Mouse (Mus musculus) stomach, embryonic 16.5 days (tissue): ENCODE results near the gene Rarb. TPM values are rescaled to one million over a fixed set of nuclear protein-coding genes. Genes with fewer than 3 reads are reported as not detected.

Source experiments
- ATAC-seq: fragments of 200-750 bp; cut with Nextera tagmentation; 2 replicates; pipeline ENCODE4 v1.8.0; 2017; ENCODE audit warnings: moderate number of reproducible peaks, moderate TSS enrichment; ENCODE audit not compliant: insufficient read depth, low FRiP score
- H3K27ac ChIP-seq: fragments of 300-500 bp; sonication (generic); 2 replicates; pipeline ENCODE4 v1.5.1; 2014; ENCODE audit warnings: low read length
- H3K27me3 ChIP-seq: fragments of 300-500 bp; sonication (generic); 2 replicates; pipeline ENCODE4 v1.6.1; 2014; ENCODE audit warnings: low read length, control low read depth, mixed read lengths; ENCODE audit not compliant: control insufficient read depth, insufficient read depth
- H3K36me3 ChIP-seq: fragments of 300-500 bp; sonication (generic); 2 replicates; pipeline ENCODE4 v1.6.1; 2014; ENCODE audit warnings: low read length; ENCODE audit not compliant: control insufficient read depth, insufficient read depth
- H3K4me1 ChIP-seq: fragments of 300-500 bp; sonication (generic); 2 replicates; pipeline ENCODE4 v1.6.1; 2014; ENCODE audit warnings: low read length, control low read depth, mixed read lengths; ENCODE audit not compliant: control insufficient read depth, insufficient read depth
- H3K4me2 ChIP-seq: fragments of 300-500 bp; sonication (generic); 2 replicates; pipeline ENCODE4 v1.6.1; 2014; ENCODE audit warnings: low read depth, low read length, mixed read lengths
- H3K4me3 ChIP-seq: fragments of 300-500 bp; sonication (generic); replicated peaks from 2 replicates; pipeline ENCODE4 v1.5.1; 2014; ENCODE audit warnings: mild to moderate bottlenecking, low read length
- H3K9ac ChIP-seq: fragments of 300-500 bp; sonication (generic); 2 replicates; pipeline ENCODE4 v1.6.1; 2014; ENCODE audit warnings: low read length
- H3K9me3 ChIP-seq: fragments of 300-500 bp; sonication (generic); replicated peaks from 2 replicates; pipeline ENCODE4 v1.6.1; 2016; ENCODE audit warnings: low read length, control low read depth; ENCODE audit not compliant: control insufficient read depth
- WGBS: fragments of 180-500 bp; shearing (Covaris S2); extraction: QIAGEN DNeasy Blood & Tissue Kit; methylation state at CpG from one replicate; pipeline ENCODE4 v1.1.7; 2014; 5-methylcytosine and 5-hydroxymethylcytosine counted together
- polyA plus RNA-seq: library from polyadenylated mRNA; unstranded; fragments of >200 nt; fragmentation: Nextera tagmentation; extraction: Ambion mirVana; gene quantifications from 2 replicates; pipeline ENCODE4 v1.2.1, GENCODE M21; 2015

The Rarb gene
- polyA plus RNA-seq, 1 experiment from 2014 or later, result 17.9 TPM

- no peak overlapping the region for H3K4me3 ChIP-seq
- H3K9me3 ChIP-seq, result no peaks in the 10 kb centered on the region
- ATAC-seq, result no peak
- H3K27me3 ChIP-seq, result no peaks in the 10 kb centered on the region
- no peak overlapping the region for H3K9ac ChIP-seq
- no peak overlapping the region for H3K4me2 ChIP-seq
- H3K4me1 ChIP-seq, result no peaks in the 10 kb centered on the region
- H3K36me3 ChIP-seq, result no peaks in the 10 kb centered on the region
- no peak overlapping the region for H3K27ac ChIP-seq
Measured at GRCm38 (mm10) chr14:16613975-16614374, 205.0 kb downstream of the Rarb start.

- Histone ChIP-seq H3K4me1 (no peaks in the 10 kb centered on the region), H3K36me3 (no peaks in the 10 kb centered on the region), H3K27ac (no peak overlapping the region), H3K9ac (no peak overlapping the region), H3K27me3 (no peaks in the 10 kb centered on the region), H3K9me3 (no peaks in the 10 kb centered on the region), H3K4me3 (no peak overlapping the region), H3K4me2 (no peak overlapping the region)
- no peak for ATAC-seq
Measured at GRCm38 (mm10) chr14:16605480-16605879, 213.5 kb downstream of the Rarb start.

- 25% methylated on average over 8 of the region's 8 CpGs for WGBS
- ATAC-seq, result no peak
Measured at GRCm38 (mm10) chr14:16604469-16605064, 214.4 kb downstream of the Rarb start.

GRCm38 (mm10) chr14:16603040-16603590, 215.8 kb downstream of the Rarb start:
- WGBS, result 22% methylated on average over 5 of the region's 5 CpGs
- ATAC-seq, result no peak
- Histone ChIP-seq H3K4me3 (no peak overlapping the region), H3K27ac (no peak overlapping the region), H3K9me3 (no peaks in the 10 kb centered on the region), H3K4me1 (0 out of 2 replicates have a peak, but pooled peaks cover 4% of the 10 kb centered on the region), H3K27me3 (no peaks in the 10 kb centered on the region), H3K9ac (no peak overlapping the region), H3K36me3 (no peaks in the 10 kb centered on the region), H3K4me2 (no peak overlapping the region)

More at GRCm38 (mm10) chr14:16604469-16605064, 214.4 kb downstream of the Rarb start:
- Histone ChIP-seq H3K36me3 (no peaks in the 10 kb centered on the region), H3K4me3 (no peak overlapping the region), H3K9me3 (no peaks in the 10 kb centered on the region), H3K4me2 (no peak overlapping the region), H3K4me1 (no peaks in the 10 kb centered on the region), H3K27me3 (no peaks in the 10 kb centered on the region), H3K9ac (no peak overlapping the region), H3K27ac (no peak overlapping the region)

- WGBS, result 68% methylated on average over 7 of the region's 7 CpGs
- H3K36me3 ChIP-seq, result no peaks in the 10 kb centered on the region
- no peak for ATAC-seq
Measured at GRCm38 (mm10) chr14:16599224-16599623, 219.7 kb downstream of the Rarb start.

GRCm38 (mm10) chr14:16598074-16598501, 220.9 kb downstream of the Rarb start:
- ATAC-seq, result peak; percentile 29; the same call in 1 of the 2 replicates
- Histone ChIP-seq H3K27ac (no peak overlapping the region), H3K4me1 (peaks cover 7% of the 10 kb centered on the region; the same call in 1 of the 2 replicates), H3K27me3 (no peaks in the 10 kb centered on the region), H3K4me2 (no peak overlapping the region), H3K9me3 (no peaks in the 10 kb centered on the region), H3K4me3 (no peak overlapping the region), H3K36me3 (no peaks in the 10 kb centered on the region), H3K9ac (no peak overlapping the region)
- 31% methylated on average over 4 of the region's 4 CpGs for WGBS

More at GRCm38 (mm10) chr14:16599224-16599623, 219.7 kb downstream of the Rarb start:
- no peak overlapping the region for H3K9ac ChIP-seq
- H3K9me3 ChIP-seq, result no peaks in the 10 kb centered on the region
- peaks cover 7% of the 10 kb centered on the region; the same call in 1 of the 2 replicates for H3K4me1 ChIP-seq
- no peak overlapping the region for H3K4me3 ChIP-seq
- no peak overlapping the region for H3K27ac ChIP-seq
- no peaks in the 10 kb centered on the region for H3K27me3 ChIP-seq
- H3K4me2 ChIP-seq, result no peak overlapping the region

GRCm38 (mm10) chr14:16589139-16589538, 229.8 kb downstream of the Rarb start:
- WGBS, result 35% methylated on average over 4 of the region's 4 CpGs
- ATAC-seq, result no peak; the same call in 1 of the 2 replicates
- no peaks in the 10 kb centered on the region for H3K27me3 ChIP-seq
- no peak overlapping the region for H3K4me3 ChIP-seq
- no peak overlapping the region for H3K9ac ChIP-seq
- H3K4me2 ChIP-seq, result no peak overlapping the region
- no peaks in the 10 kb centered on the region for H3K36me3 ChIP-seq
- no peak overlapping the region for H3K27ac ChIP-seq
- no peaks in the 10 kb centered on the region for H3K9me3 ChIP-seq
- peaks cover 5% of the 10 kb centered on the region; the same call in 1 of the 2 replicates for H3K4me1 ChIP-seq

GRCm38 (mm10) chr14:16578100-16578499, 240.9 kb downstream of the Rarb start:
- H3K4me1 ChIP-seq, result no peaks in the 10 kb centered on the region; the same call in 1 of the 2 replicates
- H3K9ac ChIP-seq, result no peak overlapping the region
- no peaks in the 10 kb centered on the region for H3K36me3 ChIP-seq
- no peaks in the 10 kb centered on the region for H3K9me3 ChIP-seq
- H3K4me3 ChIP-seq, result no peak overlapping the region
- H3K27me3 ChIP-seq, result 0 out of 2 replicates have a peak, but pooled peaks cover 2% of the 10 kb centered on the region
- no peak overlapping the region for H3K27ac ChIP-seq
- no peak for ATAC-seq
- H3K4me2 ChIP-seq, result no peak overlapping the region

- 35% methylated on average over 1 of the region's 1 CpGs for WGBS
- H3K27ac ChIP-seq, result no peak overlapping the region
- no peak for ATAC-seq
- H3K27me3 ChIP-seq, result 0 out of 2 replicates have a peak, but pooled peaks cover 2% of the 10 kb centered on the region
- no peak overlapping the region for H3K4me2 ChIP-seq
- no peak overlapping the region for H3K9ac ChIP-seq
- no peaks in the 10 kb centered on the region for H3K36me3 ChIP-seq
- H3K9me3 ChIP-seq, result no peaks in the 10 kb centered on the region
- no peak overlapping the region for H3K4me3 ChIP-seq
- no peaks in the 10 kb centered on the region; the same call in 1 of the 2 replicates for H3K4me1 ChIP-seq
Measured at GRCm38 (mm10) chr14:16577049-16577448, 241.9 kb downstream of the Rarb start.
